Mouse (Mus musculus): ENCODE results near the gene Arrdc4. TPM values are rescaled to one million over a fixed set of nuclear protein-coding genes. Genes with fewer than 3 reads are reported as not detected.
A peak's percentile ranks its signal among the peaks of the same experiment; 100 is the strongest.

Gene Arrdc4
- polyA plus RNA-seq, 1 experiment from 2014 or later, result 11.6 TPM

DNA sequence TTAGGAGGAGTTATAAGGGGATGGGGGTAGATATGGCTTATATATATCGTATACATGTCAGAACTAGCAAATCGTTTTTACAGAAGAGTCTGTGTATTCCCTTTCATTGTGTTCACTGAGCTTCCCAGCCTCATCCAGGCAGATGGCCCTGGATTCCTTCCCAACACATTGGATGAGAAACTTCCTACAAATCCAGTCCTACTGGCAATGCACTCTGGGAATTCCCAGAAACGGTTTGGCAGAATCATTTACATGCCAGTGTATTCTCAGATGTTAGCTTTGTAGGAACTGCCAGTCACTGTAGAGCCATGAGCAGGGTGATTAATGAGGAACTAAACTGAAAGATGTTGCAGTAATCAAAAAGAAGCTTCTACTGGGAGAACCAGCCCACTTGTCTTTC lies 36.6 kb downstream of the Arrdc4 start:
- TF ChIP-seq CTCF (IDR thresholded peaks at IDR 0.05), result no peak
- CTCF ChIA-PET, result no interaction called here
- no peak for ATAC-seq
- no peaks in the 10 kb centered on the region for H3K27me3 ChIP-seq
- DNase-seq (ENCODE audit: low read depth, low spot score), result no peak
- in situ Hi-C loops (cut with MboI; ENCODE audit: low pct_unique_long_range_greater_than_20kb), result no loop called here
- POLR2A ChIA-PET, result no interaction called here

GRCm38 (mm10) chr7:68709319-68709573 lies 39.8 kb downstream of the Arrdc4 start:
- no peaks in the 10 kb centered on the region for H3K27me3 ChIP-seq
- in situ Hi-C loops (cut with MboI; ENCODE audit: low pct_unique_long_range_greater_than_20kb), result no loop called here
- ChIA-PET CTCF (interaction anchor here (1.2 to 1.7 kb wide), 3 partner anchors 9 to 40 kb away, joined by 3 to 7 read pairs (median 3); partner anchors contain the start of gene Arrdc4), POLR2A (no interaction called here)
- no peak for TF ChIP-seq CTCF (IDR thresholded peaks at IDR 0.05)
- ATAC-seq, result peak; percentile 53
- DNase-seq (ENCODE audit: low read depth, low spot score), result no peak

DNA sequence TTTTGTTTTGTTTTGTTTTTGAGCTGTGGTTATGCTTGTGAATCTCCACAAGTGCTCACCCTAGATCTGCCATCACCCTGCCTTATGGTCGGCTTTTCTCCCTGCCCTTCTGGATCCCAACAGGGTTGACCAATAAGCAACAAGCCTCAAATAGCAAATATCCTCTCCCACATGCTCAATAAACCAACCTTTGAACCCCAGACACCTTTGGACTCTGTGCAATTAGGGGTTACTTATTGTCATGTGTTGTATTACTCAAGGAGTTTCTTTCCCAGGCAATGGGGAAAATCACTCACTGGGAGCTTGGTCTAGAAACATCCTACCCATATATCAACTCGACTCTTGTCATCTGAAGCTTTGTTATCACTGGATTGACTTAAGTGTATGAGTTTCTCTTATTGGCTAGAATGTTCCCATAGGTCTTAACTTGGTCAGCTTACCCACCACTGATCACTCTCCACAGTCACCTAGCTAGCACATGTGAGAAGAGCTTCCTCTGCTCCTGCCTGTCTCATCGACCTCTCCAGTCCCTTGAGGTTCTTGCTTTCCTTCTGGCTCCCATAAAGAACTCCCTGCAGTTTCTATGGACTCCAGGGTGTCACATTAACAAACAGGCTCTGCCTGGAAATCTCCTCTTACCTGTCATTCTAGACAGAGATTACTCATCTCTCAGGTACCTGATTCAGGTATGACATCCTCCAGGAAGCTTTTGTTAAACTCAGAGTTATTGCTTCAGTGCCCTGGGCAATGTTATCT lies 40.3 kb downstream of the Arrdc4 start:
- DNase-seq (ENCODE audit: low read depth, low spot score) (no peak), ATAC-seq (peak; percentile 45)
- in situ Hi-C loops (cut with MboI; ENCODE audit: low pct_unique_long_range_greater_than_20kb), result no loop called here
- no peaks in the 10 kb centered on the region for H3K27me3 ChIP-seq
- no peak for TF ChIP-seq CTCF (IDR thresholded peaks at IDR 0.05)
- ChIA-PET POLR2A (interaction anchor here (0.7 kb wide), 1 partner anchor 113 kb away, joined by 5 read pairs; no protein-coding TSS in a partner anchor), CTCF (interaction anchor here (1.2 to 1.7 kb wide), 3 partner anchors 9 to 40 kb away, joined by 3 to 7 read pairs (median 3); partner anchors contain the start of gene Arrdc4)

- ATAC-seq (no peak), DNase-seq (ENCODE audit: low read depth, low spot score) (no peak)
- in situ Hi-C loops (cut with MboI; ENCODE audit: low pct_unique_long_range_greater_than_20kb), result no loop called here
- no peaks in the 10 kb centered on the region for H3K27me3 ChIP-seq
- peak; percentile 66 for TF ChIP-seq CTCF (IDR thresholded peaks at IDR 0.05)
- ChIA-PET POLR2A (no interaction called here), CTCF (no interaction called here)
Measured at GRCm38 (mm10) chr7:68705162-68705561, 43.9 kb downstream of the Arrdc4 start.

DNA sequence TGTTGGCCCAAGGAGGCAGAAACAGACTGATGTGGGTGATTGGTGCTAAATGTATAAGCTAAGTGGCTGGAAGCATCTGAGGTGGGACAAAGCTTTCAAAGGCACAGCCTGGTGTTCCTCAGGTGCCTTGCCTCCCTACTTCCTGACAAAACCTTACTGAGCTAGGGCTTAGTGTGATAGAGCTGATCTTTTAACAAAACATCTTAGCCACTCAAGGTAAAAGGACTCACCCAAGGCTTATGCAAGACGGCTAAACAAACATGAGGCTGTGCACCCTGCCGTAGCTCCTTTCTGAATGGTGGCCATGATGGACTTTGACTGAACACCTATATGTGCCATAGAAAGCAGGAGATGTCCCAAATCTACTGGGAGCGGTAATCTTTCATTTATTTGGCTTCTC lies 51.7 kb downstream of the Arrdc4 start:
- ATAC-seq, result no peak
- in situ Hi-C loops (cut with MboI; ENCODE audit: low pct_unique_long_range_greater_than_20kb), result no loop called here
- CTCF ChIA-PET, result interaction anchor here (1.2 kb wide), 1 partner anchor 12 kb away, joined by 5 read pairs; no protein-coding TSS in a partner anchor
- no peak for TF ChIP-seq CTCF (IDR thresholded peaks at IDR 0.05)
- no peaks in the 10 kb centered on the region for H3K27me3 ChIP-seq
- no peak for DNase-seq (ENCODE audit: low read depth, low spot score)
- POLR2A ChIA-PET, result interaction anchor here (0.6 kb wide), 1 partner anchor 768 kb away, joined by 3 read pairs; no protein-coding TSS in a partner anchor

GRCm38 (mm10) chr7:68696908-68697307 lies 52.1 kb downstream of the Arrdc4 start:
- ATAC-seq (no peak), DNase-seq (ENCODE audit: low read depth, low spot score) (no peak)
- in situ Hi-C loops (cut with MboI; ENCODE audit: low pct_unique_long_range_greater_than_20kb), result no loop called here
- no peak for TF ChIP-seq CTCF (IDR thresholded peaks at IDR 0.05)
- POLR2A ChIA-PET, result no interaction called here
- CTCF ChIA-PET, result interaction anchor here (1.2 kb wide), 1 partner anchor 11 kb away, joined by 5 read pairs; no protein-coding TSS in a partner anchor
- no peaks in the 10 kb centered on the region for H3K27me3 ChIP-seq

DNA sequence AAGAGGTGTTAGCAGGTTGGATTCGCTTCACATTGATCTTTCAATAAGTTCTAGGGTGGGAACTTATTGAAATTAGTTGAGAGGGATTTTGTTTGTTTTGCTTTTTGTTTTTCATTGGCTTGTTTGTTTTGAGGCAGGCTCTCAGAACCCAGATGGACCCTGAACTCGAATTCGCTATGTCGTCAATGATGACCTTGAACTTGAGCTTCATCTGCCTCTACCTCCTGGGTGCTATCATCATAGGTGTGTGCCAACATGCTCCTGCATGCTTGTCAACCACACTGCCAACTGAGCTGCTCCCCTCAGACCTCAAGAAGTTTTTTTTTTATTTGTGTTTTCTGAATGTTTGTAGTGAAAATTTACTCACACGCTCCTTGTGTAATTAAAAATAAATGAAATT lies 52.6 kb downstream of the Arrdc4 start:
- ATAC-seq, result no peak
- in situ Hi-C loops (cut with MboI; ENCODE audit: low pct_unique_long_range_greater_than_20kb), result no loop called here
- DNase-seq (ENCODE audit: low read depth, low spot score), result no peak
- no peaks in the 10 kb centered on the region for H3K27me3 ChIP-seq
- no peak for TF ChIP-seq CTCF (IDR thresholded peaks at IDR 0.05)
- POLR2A ChIA-PET, result no interaction called here
- CTCF ChIA-PET, result interaction anchor here (0.8 to 1.2 kb wide), 2 partner anchors 11 to 37 kb away, joined by 3 to 5 read pairs; no protein-coding TSS in a partner anchor

GRCm38 (mm10) chr7:68692731-68693130 lies 56.3 kb downstream of the Arrdc4 start:
- DNase-seq (ENCODE audit: low read depth, low spot score), result no peak
- no peak for ATAC-seq
- CTCF ChIA-PET, result no interaction called here
- H3K27me3 ChIP-seq, result no peaks in the 10 kb centered on the region
- in situ Hi-C loops (cut with MboI; ENCODE audit: low pct_unique_long_range_greater_than_20kb), result no loop called here
- POLR2A ChIA-PET, result no interaction called here
- TF ChIP-seq CTCF (IDR thresholded peaks at IDR 0.05), result no peak

DNA sequence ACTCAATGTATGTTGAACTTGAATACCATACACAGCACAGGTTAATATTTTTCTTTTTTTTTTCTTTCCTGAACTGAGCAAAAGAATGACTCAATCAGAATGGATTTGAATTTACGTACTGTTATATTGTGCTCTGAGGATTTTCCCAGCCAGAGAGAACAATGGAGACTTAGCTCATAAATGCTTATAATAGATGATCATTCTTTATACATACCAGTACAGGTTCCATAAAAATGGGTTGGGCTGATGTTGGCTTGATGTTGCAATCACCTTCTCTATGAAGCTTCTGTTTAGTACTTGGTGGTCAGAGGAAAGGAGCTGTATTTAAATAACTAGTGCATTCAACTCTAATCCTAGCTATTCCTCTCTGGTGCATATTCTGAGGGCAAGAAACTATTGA lies 57.6 kb downstream of the Arrdc4 start:
- ChIA-PET POLR2A (interaction anchor here (0.9 kb wide), 1 partner anchor 10 kb away, joined by 3 read pairs; no protein-coding TSS in a partner anchor), CTCF (interaction anchor here (1.1 kb wide), 1 partner anchor 33 kb away, joined by 4 read pairs; no protein-coding TSS in a partner anchor)
- in situ Hi-C loops (cut with MboI; ENCODE audit: low pct_unique_long_range_greater_than_20kb), result no loop called here
- TF ChIP-seq CTCF (IDR thresholded peaks at IDR 0.05), result no peak
- no peak for ATAC-seq
- no peak for DNase-seq (ENCODE audit: low read depth, low spot score)
- H3K27me3 ChIP-seq, result no peaks in the 10 kb centered on the region

GRCm38 (mm10) chr7:68687140-68687611 lies 61.9 kb downstream of the Arrdc4 start:
- no peak for DNase-seq (ENCODE audit: low read depth, low spot score)
- in situ Hi-C loops (cut with MboI; ENCODE audit: low pct_unique_long_range_greater_than_20kb), result no loop called here
- TF ChIP-seq CTCF (IDR thresholded peaks at IDR 0.05), result no peak
- ChIA-PET POLR2A (no interaction called here), CTCF (interaction anchor here (1.0 kb wide), 1 partner anchor 23 kb away, joined by 3 read pairs; no protein-coding TSS in a partner anchor)
- no peaks in the 10 kb centered on the region for H3K27me3 ChIP-seq
- no peak for ATAC-seq

Measured in Patski (cell line).